Mouse (Mus musculus) C2C12 (cell line): ENCODE measurements around the gene Odam.

Source experiments
- CEBPB ChIP-seq: IDR thresholded peaks from one replicate; pipeline ENCODE4 v1.6.1; 2011; ENCODE audit warnings: low read depth, mild to moderate bottlenecking, control low read depth, moderate library complexity
- CTCF ChIP-seq: IDR thresholded peaks from one replicate; pipeline ENCODE4 v1.5.1; 2011; ENCODE audit not compliant: control insufficient read depth, insufficient read depth, insufficient read length
- FOSL1 ChIP-seq: IDR thresholded peaks from one replicate; pipeline ENCODE4 v1.8.0; 2011; ENCODE audit warnings: mild to moderate bottlenecking, low read length; ENCODE audit not compliant: poor library complexity, insufficient read depth, severe bottlenecking
- MAX ChIP-seq: IDR thresholded peaks from one replicate; pipeline ENCODE4 v1.6.1; 2011; ENCODE audit warnings: mild to moderate bottlenecking, control low read depth
- MYOD1 ChIP-seq: IDR thresholded peaks from one replicate; pipeline ENCODE4 v1.6.1; 2011; ENCODE audit warnings: low read depth; ENCODE audit not compliant: control insufficient read depth, insufficient read length
- MYOG ChIP-seq: IDR thresholded peaks from one replicate; pipeline ENCODE4 v1.6.1; 2011; ENCODE audit not compliant: control insufficient read depth, insufficient read length; ENCODE audit errors: extremely low read depth
- USF1 ChIP-seq: IDR thresholded peaks from one replicate; pipeline ENCODE4 v1.6.1; 2011; ENCODE audit warnings: low read depth, mild to moderate bottlenecking, control low read depth, moderate library complexity

- TF ChIP-seq CTCF (no peak), USF1 (no peak), MAX (no peak), CEBPB (no peak), FOSL1 (no peak), MYOD1 (no peak), MYOG (no peak)
These were observed 55.9 kb downstream of the Odam start for GRCm38 (mm10) chr5:87940752-87941151.
